Mouse (Mus musculus) testis, adult 2 months (tissue): ENCODE results near the gene Tmem132b.

Experiments used
- CTCF ChIP-seq: fragments of 200-500 bp; IDR thresholded peaks from 2 replicates; pipeline ENCODE4 v1.5.1; 2012; ENCODE audit warnings: low read depth, mild to moderate bottlenecking, inconsistent platforms, low read length, moderate library complexity; ENCODE audit not compliant: control insufficient read depth, insufficient read depth, insufficient replicate concordance
- POLR2A ChIP-seq: fragments of 200-500 bp; IDR thresholded peaks from 2 replicates; pipeline ENCODE4 v1.6.1; 2012; ENCODE audit warnings: low read depth, mild to moderate bottlenecking, inconsistent platforms, low read length, moderate library complexity; ENCODE audit not compliant: control insufficient read depth

DNA sequence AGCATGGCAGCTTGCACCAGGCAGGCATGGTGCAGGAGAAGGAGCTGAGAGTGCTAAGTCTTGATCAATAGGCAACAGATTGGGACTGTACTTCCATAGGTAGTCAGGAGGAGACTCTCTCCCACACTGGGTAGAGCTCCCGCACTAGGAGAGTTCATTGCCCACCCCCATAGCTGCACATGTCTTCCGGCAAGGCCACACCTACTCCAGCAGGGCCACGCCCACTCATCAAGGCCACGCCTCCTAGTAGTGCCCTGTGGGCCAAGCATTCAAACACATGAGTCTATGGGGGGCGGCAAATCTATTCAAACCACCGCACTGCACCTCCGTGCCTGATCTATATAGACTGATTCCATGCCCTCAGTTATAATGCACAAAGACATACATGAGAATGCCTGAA is 56.6 kb downstream of the Tmem132b start:
- no peak for TF ChIP-seq POLR2A
- TF ChIP-seq CTCF: no peak
